Mouse (Mus musculus) cerebellum, adult 9-10 months (tissue): ENCODE results near the gene Triobp.

Experiments used
- DNase-seq: peaks from one replicate; pipeline ENCODE4 v3.0.0; 2022

The Triobp gene

GRCm38 (mm10) chr15:79037913-79038328 is 90.4 kb downstream of the Triobp start:
- peak; percentile 82 for DNase-seq

- DNase-seq: no peak
Observed at GRCm38 (mm10) chr15:79038331-79038730, 90.8 kb downstream of the Triobp start.

- DNase-seq: no peak
Observed at GRCm38 (mm10) chr15:79038853-79039252, 91.3 kb downstream of the Triobp start.

- no peak for DNase-seq
Observed at GRCm38 (mm10) chr15:79040501-79041416, 93.2 kb downstream of the Triobp start.

- no peak for DNase-seq
Observed at GRCm38 (mm10) chr15:79041585-79041984, 94.1 kb downstream of the Triobp start, which contains the start of gene Galr3. Gene Galr3, plus strand, starts transcription at chr15:79041885.

- no peak for DNase-seq
Observed at GRCm38 (mm10) chr15:79042721-79043491, 95.4 kb downstream of the Triobp start.

- DNase-seq: no peak
Observed at GRCm38 (mm10) chr15:79044837-79045236, 97.3 kb downstream of the Triobp start.

GRCm38 (mm10) chr15:79048186-79048585 is 100.7 kb downstream of the Triobp start:
- DNase-seq: no peak

GRCm38 (mm10) chr15:79050160-79050845 is 102.8 kb downstream of the Triobp start:
- no peak for DNase-seq

- DNase-seq: no peak
Observed at GRCm38 (mm10) chr15:79050964-79051363, 103.4 kb downstream of the Triobp start.

- DNase-seq: no peak
Observed at GRCm38 (mm10) chr15:79051461-79052360, 104.2 kb downstream of the Triobp start.

GRCm38 (mm10) chr15:79052366-79052765 is 104.8 kb downstream of the Triobp start:
- no peak for DNase-seq
